Mouse (Mus musculus) kidney, adult 2 months (tissue): ENCODE measurements around the gene Tspan12.

Experiments
- CTCF ChIP-seq: fragments of 200-500 bp; conservative IDR thresholded peaks from 2 replicates; pipeline ENCODE4 v1.5.1; 2011; ENCODE audit warnings: low read depth, mild to moderate bottlenecking, control low read depth, low read length, moderate library complexity, mixed read lengths; ENCODE audit not compliant: insufficient read depth, insufficient read length
- POLR2A ChIP-seq: fragments of 200-500 bp; IDR thresholded peaks from one replicate; pipeline ENCODE4 v1.6.1; 2011; ENCODE audit warnings: low read depth, low read length, control low read depth

- TF ChIP-seq CTCF (no peak), POLR2A (no peak)
These were observed 1.6 kb downstream of the Tspan12 start for GRCm38 (mm10) chr6:21850526-21851345.
